Mouse (Mus musculus): ENCODE data around the gene Gpm6a. TPM values are rescaled to one million over a fixed set of nuclear protein-coding genes. Genes with fewer than 3 reads are reported as not detected.

Gpm6a gene
- polyA plus RNA-seq, 1 experiment = 22.4 TPM

DNA sequence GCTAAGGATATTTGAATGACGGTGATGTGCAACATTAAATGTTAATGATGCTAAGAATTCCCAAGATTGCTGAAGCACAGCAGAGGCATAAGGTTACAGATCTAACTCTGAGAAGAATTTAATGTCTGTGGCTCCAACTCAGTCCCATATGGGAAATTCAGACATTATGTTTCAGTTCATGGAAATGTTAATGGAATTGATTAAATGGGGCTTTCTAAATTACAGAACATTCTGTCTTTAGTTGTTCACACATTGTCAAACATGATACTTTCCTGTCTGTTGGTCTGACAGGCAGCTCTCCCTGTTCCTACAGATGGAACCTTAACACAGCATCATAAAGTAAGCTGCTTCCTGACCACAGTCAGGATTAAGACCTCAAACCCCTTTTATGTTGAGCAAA, 47.8 kb downstream of the Gpm6a start:
- 35% methylated on average over 1 of the region's 1 CpGs for WGBS
- no peaks in the 10 kb centered on the region for H3K36me3 ChIP-seq (ENCODE audit: control insufficient read depth, insufficient read depth, low read length)
- no peak for TF ChIP-seq CTCF (conservative IDR thresholded peaks at IDR 0.05; ENCODE audit: insufficient read depth, insufficient read length, low read depth, low read length)
- TF ChIP-seq POLR2A (IDR thresholded peaks at IDR 0.05; ENCODE audit: low read depth, low read length) = no peak
- no peaks in the 10 kb centered on the region for H3K4me1 ChIP-seq (ENCODE audit: control insufficient read depth, insufficient read depth, low read length)
- H3K27me3 ChIP-seq (replicated peaks; ENCODE audit: control insufficient read depth, insufficient read depth, low read length) = no peaks in the 10 kb centered on the region
- H3K4me3 ChIP-seq (ENCODE audit: insufficient read depth, low read depth, low read length) = no peak overlapping the region
- H3K27ac ChIP-seq (ENCODE audit: insufficient read depth, low read depth, low read length) = no peak overlapping the region
- no peak for DNase-seq

DNA sequence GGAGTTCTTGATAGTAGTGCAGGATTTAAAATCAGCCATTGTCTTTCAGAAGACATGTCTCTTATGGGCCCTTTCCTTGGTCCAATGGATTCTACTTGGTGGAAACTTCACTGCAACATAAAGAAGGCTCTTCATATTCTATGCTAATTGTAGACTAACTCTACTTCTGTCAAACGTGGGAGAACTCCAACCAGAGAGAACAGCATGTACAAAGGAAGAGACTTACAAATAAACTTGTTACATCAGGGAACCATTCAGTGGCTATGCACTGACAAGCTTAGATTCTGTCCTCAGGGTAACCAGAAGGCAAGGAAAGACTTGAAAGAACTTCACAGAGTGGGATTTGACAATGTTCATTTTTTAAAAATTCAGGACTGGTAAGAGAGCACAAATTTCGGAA, 48.3 kb downstream of the Gpm6a start:
- H3K4me1 ChIP-seq (ENCODE audit: control insufficient read depth, insufficient read depth, low read length) = no peaks in the 10 kb centered on the region
- no peaks in the 10 kb centered on the region for H3K27me3 ChIP-seq (replicated peaks; ENCODE audit: control insufficient read depth, insufficient read depth, low read length)
- H3K4me3 ChIP-seq (ENCODE audit: insufficient read depth, low read depth, low read length) = no peak overlapping the region
- DNase-seq = no peak
- no peak overlapping the region for H3K27ac ChIP-seq (ENCODE audit: insufficient read depth, low read depth, low read length)
- H3K36me3 ChIP-seq (ENCODE audit: control insufficient read depth, insufficient read depth, low read length) = no peaks in the 10 kb centered on the region
- no peak for TF ChIP-seq CTCF (conservative IDR thresholded peaks at IDR 0.05; ENCODE audit: insufficient read depth, insufficient read length, low read depth, low read length)
- TF ChIP-seq POLR2A (IDR thresholded peaks at IDR 0.05; ENCODE audit: low read depth, low read length) = no peak
- WGBS = 56% methylated on average over 2 of the region's 2 CpGs

DNA sequence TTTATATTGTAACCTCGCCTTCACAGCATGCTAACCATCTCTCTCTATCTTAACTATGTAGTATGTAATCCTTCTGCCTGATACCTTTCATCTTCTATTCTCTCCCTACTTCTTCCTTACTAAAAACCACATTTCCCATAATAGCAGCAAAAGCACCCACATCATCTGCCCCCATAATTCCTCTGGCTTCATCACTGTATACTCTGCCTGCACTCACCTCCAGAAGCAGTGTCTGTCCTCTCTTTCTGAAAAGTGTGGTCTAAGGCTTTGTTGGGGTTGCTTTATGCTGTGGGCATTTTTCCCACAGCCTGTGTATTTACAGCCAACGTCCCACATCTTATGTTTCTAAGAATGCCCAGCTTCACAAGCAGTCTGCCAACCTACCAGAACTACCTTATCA, 57.6 kb downstream of the Gpm6a start:
- Histone ChIP-seq H3K27me3 (replicated peaks; ENCODE audit: control insufficient read depth, insufficient read depth, low read length) (no peaks in the 10 kb centered on the region), H3K36me3 (ENCODE audit: control insufficient read depth, insufficient read depth, low read length) (no peaks in the 10 kb centered on the region), H3K4me1 (ENCODE audit: control insufficient read depth, insufficient read depth, low read length) (no peaks in the 10 kb centered on the region), H3K27ac (ENCODE audit: insufficient read depth, low read depth, low read length) (no peak overlapping the region), H3K4me3 (ENCODE audit: insufficient read depth, low read depth, low read length) (no peak overlapping the region)
- no peak for DNase-seq
- TF ChIP-seq POLR2A (IDR thresholded peaks at IDR 0.05; ENCODE audit: low read depth, low read length) (no peak), CTCF (conservative IDR thresholded peaks at IDR 0.05; ENCODE audit: insufficient read depth, insufficient read length, low read depth, low read length) (no peak)
- 65% methylated on average over 2 of the region's 2 CpGs for WGBS

DNA sequence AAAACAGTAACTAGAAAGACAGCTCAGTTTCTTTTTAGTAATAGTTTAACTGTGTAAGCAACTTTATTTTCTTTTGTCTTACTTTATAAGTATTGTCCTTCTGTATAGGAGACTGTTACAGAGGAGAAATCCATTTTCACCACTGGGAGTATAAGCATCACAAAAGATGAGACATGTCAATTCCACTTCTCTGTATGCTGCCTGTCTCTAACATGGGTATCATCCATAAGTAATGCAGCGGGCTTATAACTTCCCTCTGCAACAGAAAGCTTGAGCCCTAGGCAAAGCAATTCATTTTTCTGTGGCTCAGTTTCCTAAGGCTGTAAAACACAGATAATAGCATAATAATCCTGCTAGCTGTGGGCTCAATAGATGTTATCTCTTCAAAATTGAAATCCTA, 62.4 kb downstream of the Gpm6a start:
- 82% methylated on average over 1 of the region's 1 CpGs for WGBS
- DNase-seq = no peak
- Histone ChIP-seq H3K4me1 (ENCODE audit: control insufficient read depth, insufficient read depth, low read length) (no peaks in the 10 kb centered on the region), H3K27ac (ENCODE audit: insufficient read depth, low read depth, low read length) (no peak overlapping the region), H3K27me3 (replicated peaks; ENCODE audit: control insufficient read depth, insufficient read depth, low read length) (no peaks in the 10 kb centered on the region), H3K36me3 (ENCODE audit: control insufficient read depth, insufficient read depth, low read length) (no peaks in the 10 kb centered on the region), H3K4me3 (ENCODE audit: insufficient read depth, low read depth, low read length) (no peak overlapping the region)
- no peak for TF ChIP-seq CTCF (conservative IDR thresholded peaks at IDR 0.05; ENCODE audit: insufficient read depth, insufficient read length, low read depth, low read length)
- no peak for TF ChIP-seq POLR2A (IDR thresholded peaks at IDR 0.05; ENCODE audit: low read depth, low read length)

DNA sequence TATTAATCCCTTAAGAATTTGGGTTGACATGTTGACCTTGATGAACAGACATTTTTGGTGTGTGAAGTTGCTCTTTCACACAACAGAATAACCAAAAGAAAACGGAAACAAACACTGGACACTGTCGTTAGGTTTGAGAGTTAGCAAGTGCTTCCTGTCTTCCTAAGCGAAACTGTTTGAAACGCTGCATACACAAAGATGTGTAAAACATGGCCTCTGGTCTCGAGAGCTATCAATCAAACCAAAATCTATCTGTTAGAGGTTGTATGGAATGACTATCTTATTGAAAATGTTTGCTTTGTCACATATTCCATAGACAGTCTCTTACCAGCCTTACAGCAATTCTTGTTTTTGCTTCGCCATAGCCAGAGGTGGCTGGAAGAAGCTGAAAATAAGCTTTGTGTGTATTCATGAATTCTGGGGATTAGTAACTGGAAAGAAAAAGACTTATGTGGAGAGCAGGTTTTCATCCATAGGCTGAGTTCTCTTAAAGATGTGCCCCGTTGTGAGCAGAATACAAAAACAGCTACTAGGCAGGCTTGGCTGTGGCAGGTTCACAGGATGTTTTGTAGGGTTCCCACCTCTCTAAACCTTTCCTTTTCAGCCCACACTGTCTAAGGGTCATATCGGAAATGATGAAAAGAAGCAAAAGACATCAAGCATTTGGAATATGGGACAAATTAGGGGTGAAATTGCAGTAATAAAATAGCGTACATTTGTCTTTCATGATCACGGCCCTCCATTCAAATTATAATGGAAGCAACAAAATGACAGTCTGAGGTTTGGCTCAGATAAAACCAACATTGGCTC, 71.4 kb downstream of the Gpm6a start:
- Histone ChIP-seq H3K4me1 (ENCODE audit: control insufficient read depth, insufficient read depth, low read length) (no peaks in the 10 kb centered on the region), H3K27me3 (replicated peaks; ENCODE audit: control insufficient read depth, insufficient read depth, low read length) (no peaks in the 10 kb centered on the region), H3K4me3 (ENCODE audit: insufficient read depth, low read depth, low read length) (no peak overlapping the region), H3K36me3 (ENCODE audit: control insufficient read depth, insufficient read depth, low read length) (no peaks in the 10 kb centered on the region), H3K27ac (ENCODE audit: insufficient read depth, low read depth, low read length) (no peak overlapping the region)
- TF ChIP-seq CTCF (conservative IDR thresholded peaks at IDR 0.05; ENCODE audit: insufficient read depth, insufficient read length, low read depth, low read length) (no peak), POLR2A (IDR thresholded peaks at IDR 0.05; ENCODE audit: low read depth, low read length) (no peak)
- no peak for DNase-seq
- 69% methylated on average over 10 of the region's 10 CpGs for WGBS

DNA sequence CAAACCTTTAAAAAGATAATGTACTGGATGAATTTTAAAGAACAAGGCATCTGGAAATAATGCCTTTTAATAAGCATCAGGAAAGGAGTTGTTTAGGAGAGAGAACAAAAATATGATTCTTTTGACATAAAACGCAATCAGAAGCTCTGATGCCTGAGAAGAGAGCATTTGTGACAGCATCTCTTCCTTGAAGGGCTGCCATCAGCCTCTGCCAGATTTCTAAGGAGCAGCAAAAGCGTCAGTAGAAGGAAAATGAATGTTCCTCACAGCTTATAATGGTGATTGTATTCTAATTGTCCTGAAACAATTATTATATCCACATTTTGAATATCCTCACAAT, 72.0 kb downstream of the Gpm6a start:
- Histone ChIP-seq H3K27ac (ENCODE audit: insufficient read depth, low read depth, low read length) (no peak overlapping the region), H3K4me3 (ENCODE audit: insufficient read depth, low read depth, low read length) (no peak overlapping the region), H3K36me3 (ENCODE audit: control insufficient read depth, insufficient read depth, low read length) (no peaks in the 10 kb centered on the region), H3K4me1 (ENCODE audit: control insufficient read depth, insufficient read depth, low read length) (no peaks in the 10 kb centered on the region), H3K27me3 (replicated peaks; ENCODE audit: control insufficient read depth, insufficient read depth, low read length) (no peaks in the 10 kb centered on the region)
- no peak for TF ChIP-seq CTCF (conservative IDR thresholded peaks at IDR 0.05; ENCODE audit: insufficient read depth, insufficient read length, low read depth, low read length)
- no peak for TF ChIP-seq POLR2A (IDR thresholded peaks at IDR 0.05; ENCODE audit: low read depth, low read length)
- no peak for DNase-seq
- 83% methylated on average over 2 of the region's 2 CpGs for WGBS

DNA sequence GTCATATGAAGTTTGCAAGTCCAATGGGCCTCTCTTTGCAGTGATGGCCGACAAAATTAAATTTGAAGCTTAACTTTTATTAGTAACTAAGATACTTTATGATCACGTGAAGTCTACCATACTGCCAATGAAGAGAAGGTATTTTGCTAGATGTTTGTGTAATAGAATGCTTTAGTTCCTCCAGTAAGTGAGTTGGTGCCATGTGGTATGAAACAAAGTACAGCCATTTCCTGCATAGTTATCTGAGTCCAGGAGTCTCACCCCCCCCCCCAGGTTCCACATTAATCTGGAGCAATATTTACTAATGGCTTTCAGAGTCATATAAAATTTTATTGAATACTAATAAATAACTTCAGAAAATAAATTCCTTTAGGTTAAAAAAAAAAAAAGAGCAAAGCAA, 73.7 kb downstream of the Gpm6a start:
- Histone ChIP-seq H3K36me3 (ENCODE audit: control insufficient read depth, insufficient read depth, low read length) (no peaks in the 10 kb centered on the region), H3K4me3 (ENCODE audit: insufficient read depth, low read depth, low read length) (no peak overlapping the region), H3K27ac (ENCODE audit: insufficient read depth, low read depth, low read length) (no peak overlapping the region), H3K27me3 (replicated peaks; ENCODE audit: control insufficient read depth, insufficient read depth, low read length) (no peaks in the 10 kb centered on the region), H3K4me1 (ENCODE audit: control insufficient read depth, insufficient read depth, low read length) (no peaks in the 10 kb centered on the region)
- 89% methylated on average over 2 of the region's 2 CpGs for WGBS
- TF ChIP-seq POLR2A (IDR thresholded peaks at IDR 0.05; ENCODE audit: low read depth, low read length) = no peak
- no peak for TF ChIP-seq CTCF (conservative IDR thresholded peaks at IDR 0.05; ENCODE audit: insufficient read depth, insufficient read length, low read depth, low read length)
- DNase-seq = no peak
